Mouse (Mus musculus): ENCODE results near the gene Scfd2. TPM values are rescaled to one million over a fixed set of nuclear protein-coding genes. Genes with fewer than 3 reads are reported as not detected.

Scfd2 gene
- total RNA-seq, 1 experiment from 2014 or later = 11.6 TPM

DNA sequence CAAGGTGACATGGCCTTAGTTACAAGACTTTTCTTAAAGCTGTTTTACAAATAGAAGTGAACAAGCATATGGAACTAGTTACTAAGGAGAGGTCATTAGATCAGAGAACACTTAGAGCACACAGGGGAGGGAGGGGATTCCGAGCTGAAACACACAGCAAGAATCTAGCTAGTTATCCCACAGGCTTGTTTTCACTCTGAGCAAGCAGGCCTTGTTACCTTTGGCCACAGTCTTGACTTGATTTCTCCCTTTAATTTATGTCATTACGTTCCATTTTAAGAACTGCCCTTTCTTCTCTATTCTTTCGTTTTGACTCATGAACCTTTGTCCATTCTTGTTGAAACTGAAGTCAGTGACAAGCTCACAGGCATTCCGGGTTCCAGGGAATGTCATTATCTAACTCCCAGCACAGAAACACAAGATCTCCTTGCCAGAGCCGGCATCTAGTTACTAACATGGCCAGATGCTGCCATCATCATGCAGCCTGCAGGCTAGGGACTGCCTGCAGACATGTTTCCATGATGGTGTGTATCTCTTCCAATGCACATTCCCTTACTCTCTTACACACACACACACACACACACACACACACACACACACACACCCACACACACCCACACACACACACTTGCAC lies 263.7 kb downstream of the Scfd2 start:
- no peak for ATAC-seq (replicated peaks in 1 of 2; ENCODE audit: insufficient read depth in 1 of 2, low FRiP score in 2 of 2, low TSS enrichment in 1 of 2, low read depth in 1 of 2, poor library complexity in 2 of 2, severe bottlenecking in 2 of 2)

GRCm38 (mm10) chr5:74267196-74267595 lies 264.4 kb downstream of the Scfd2 start:
- no peak for ATAC-seq (replicated peaks in 1 of 2; ENCODE audit: insufficient read depth in 1 of 2, low FRiP score in 2 of 2, low TSS enrichment in 1 of 2, low read depth in 1 of 2, poor library complexity in 2 of 2, severe bottlenecking in 2 of 2)

DNA sequence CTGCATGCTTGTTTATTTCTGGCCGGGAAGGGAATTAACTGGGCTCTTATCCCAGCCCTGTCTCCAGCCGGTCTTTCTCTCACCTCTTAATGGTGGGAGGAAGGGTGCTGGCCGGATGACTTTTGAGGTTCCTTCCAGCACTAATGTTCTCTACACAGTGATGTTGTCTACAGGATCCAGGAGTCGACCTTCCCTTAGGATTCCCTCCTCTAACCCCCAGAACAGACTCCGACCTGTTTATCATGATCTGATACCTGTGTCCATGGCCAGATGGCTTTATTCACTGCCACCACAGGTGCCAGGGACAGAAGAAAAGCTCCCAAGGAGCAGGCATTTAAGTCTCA lies 265.1 kb downstream of the Scfd2 start:
- ATAC-seq (replicated peaks in 1 of 2; ENCODE audit: insufficient read depth in 1 of 2, low FRiP score in 2 of 2, low TSS enrichment in 1 of 2, low read depth in 1 of 2, poor library complexity in 2 of 2, severe bottlenecking in 2 of 2) = no peak

DNA sequence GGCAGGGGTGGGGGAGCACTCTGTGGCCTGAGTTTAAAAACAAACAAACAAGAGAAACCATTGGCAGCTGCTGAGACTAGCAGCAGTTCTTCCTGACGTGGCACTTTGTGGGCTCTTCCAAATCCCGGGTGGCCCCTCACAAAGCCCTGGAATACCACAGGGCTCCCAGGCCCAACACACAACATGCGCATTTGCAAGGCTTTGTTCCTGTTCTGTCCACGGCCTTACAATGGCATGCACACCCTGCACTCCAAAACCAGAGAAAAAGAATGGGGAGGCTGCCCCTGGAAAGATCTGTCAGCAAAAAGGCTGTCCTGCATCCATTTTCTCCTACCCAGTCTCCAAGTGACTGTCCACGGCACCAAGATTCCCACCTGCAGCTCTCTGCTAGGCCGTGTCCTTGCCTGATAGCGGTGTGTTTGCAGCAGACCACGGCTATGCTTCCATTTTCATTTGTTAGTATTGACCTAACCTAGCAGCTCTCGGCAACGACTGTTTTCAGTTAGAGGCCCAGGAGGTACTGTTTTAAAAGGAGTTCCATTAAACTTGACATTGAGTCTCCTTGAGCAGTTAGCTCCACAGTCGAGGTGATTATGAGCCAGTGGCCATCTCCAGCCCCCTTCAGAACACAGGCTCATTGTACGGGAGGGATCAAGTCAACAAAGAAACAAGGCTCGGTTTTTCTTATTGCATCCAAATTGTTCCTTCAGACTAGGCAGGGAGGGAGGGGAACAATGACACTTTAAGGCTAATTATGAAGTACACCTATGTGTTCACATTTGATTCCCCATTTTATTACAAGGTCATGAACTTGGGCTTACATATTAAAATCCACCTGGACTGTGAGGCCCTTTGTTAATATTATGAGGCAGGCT lies 265.7 kb downstream of the Scfd2 start:
- no peak for ATAC-seq (replicated peaks in 1 of 2; ENCODE audit: insufficient read depth in 1 of 2, low FRiP score in 2 of 2, low TSS enrichment in 1 of 2, low read depth in 1 of 2, poor library complexity in 2 of 2, severe bottlenecking in 2 of 2)

GRCm38 (mm10) chr5:74265151-74265550 lies 266.4 kb downstream of the Scfd2 start:
- no peak for ATAC-seq (replicated peaks in 1 of 2; ENCODE audit: insufficient read depth in 1 of 2, low FRiP score in 2 of 2, low TSS enrichment in 1 of 2, low read depth in 1 of 2, poor library complexity in 2 of 2, severe bottlenecking in 2 of 2)

- no peak for ATAC-seq (replicated peaks in 1 of 2; ENCODE audit: insufficient read depth in 1 of 2, low FRiP score in 2 of 2, low TSS enrichment in 1 of 2, low read depth in 1 of 2, poor library complexity in 2 of 2, severe bottlenecking in 2 of 2)
Observed at GRCm38 (mm10) chr5:74264541-74264940, 267.0 kb downstream of the Scfd2 start.

DNA sequence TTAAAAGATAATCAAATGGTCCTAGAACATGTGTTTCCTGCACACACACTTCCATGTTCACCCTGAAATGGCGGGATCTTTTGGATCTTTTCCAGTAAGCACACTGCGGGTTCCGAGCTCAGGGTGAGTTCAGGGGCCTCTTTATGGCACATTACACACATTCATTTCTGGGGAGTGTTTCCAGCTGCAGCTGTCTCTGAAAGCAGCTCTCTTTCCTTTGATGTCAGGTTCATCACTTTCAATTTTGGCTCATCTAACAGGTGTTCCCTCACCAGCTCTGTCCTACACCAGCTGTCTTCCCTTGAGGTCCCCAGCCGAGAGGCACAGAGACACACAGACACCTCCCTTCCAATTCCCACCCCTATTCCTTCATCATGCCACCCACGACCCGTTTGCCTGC lies 270.5 kb downstream of the Scfd2 start:
- ATAC-seq (replicated peaks in 1 of 2; ENCODE audit: insufficient read depth in 1 of 2, low FRiP score in 2 of 2, low TSS enrichment in 1 of 2, low read depth in 1 of 2, poor library complexity in 2 of 2, severe bottlenecking in 2 of 2) = no peak

DNA sequence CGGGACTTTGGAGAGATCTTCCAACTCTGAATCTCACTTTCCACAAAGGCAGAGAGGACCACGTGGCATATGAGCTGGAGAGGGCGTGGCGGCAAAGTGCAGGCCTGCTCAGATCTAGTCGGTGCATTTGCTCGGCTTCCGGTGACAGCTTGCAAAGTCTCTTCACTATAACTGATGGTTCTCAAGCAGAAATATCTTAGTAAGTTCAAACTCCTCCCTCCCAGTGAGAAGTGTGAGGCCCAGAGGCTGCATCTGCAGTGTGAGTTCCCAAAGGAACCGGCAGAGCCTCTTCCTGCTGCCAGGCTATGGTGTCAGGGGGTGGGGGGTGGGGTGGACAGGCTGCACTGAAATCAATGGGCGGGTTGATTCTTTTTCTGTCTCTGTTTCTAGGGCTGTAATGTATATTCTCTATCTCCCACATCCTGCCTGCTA lies 271.2 kb downstream of the Scfd2 start:
- ATAC-seq (replicated peaks in 1 of 2; ENCODE audit: insufficient read depth in 1 of 2, low FRiP score in 2 of 2, low TSS enrichment in 1 of 2, low read depth in 1 of 2, poor library complexity in 2 of 2, severe bottlenecking in 2 of 2) = peak in 1 of 2 experiments; percentile 40; a peak in 1 of 4 replicates

DNA sequence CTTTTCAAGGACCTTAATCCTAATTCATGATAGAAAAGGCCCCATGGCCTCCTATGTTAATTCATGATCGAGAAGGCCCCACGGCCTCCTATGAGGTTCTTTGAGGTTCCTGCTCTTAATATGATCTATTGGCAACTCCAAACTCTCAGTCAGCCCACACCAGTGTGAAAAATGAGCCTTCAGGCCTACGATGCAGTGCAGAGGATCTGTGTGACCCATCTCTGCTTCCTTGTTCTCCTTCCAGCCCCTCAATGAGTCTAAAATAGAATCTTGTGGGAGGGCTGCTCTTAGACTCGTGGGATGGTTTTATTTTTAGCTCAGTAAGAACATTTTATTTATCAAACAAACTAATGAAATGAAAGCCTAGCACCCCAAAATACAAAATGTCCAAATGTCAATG lies 274.9 kb downstream of the Scfd2 start:
- ATAC-seq (replicated peaks in 1 of 2; ENCODE audit: insufficient read depth in 1 of 2, low FRiP score in 2 of 2, low TSS enrichment in 1 of 2, low read depth in 1 of 2, poor library complexity in 2 of 2, severe bottlenecking in 2 of 2) = no peak

DNA sequence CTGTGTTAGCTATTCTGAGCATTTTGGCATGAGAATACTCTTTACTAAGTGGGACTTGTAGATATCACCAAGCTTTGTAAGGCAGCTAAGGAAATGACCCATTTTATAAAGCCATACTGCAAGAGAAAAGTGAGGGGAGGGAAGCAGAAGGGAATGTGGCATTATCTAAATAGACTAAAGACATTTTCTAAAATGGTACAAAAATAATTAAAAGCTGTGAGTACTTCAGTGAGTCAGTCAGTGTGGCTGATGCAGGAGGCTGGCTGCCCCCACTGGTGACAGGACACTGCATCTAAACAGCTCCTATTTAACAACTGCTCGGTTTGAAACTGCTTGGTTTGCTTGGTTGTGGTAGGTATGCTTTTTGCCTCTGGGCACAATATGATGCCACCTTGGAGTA lies 276.6 kb downstream of the Scfd2 start:
- no peak for ATAC-seq (replicated peaks in 1 of 2; ENCODE audit: insufficient read depth in 1 of 2, low FRiP score in 2 of 2, low TSS enrichment in 1 of 2, low read depth in 1 of 2, poor library complexity in 2 of 2, severe bottlenecking in 2 of 2)

DNA sequence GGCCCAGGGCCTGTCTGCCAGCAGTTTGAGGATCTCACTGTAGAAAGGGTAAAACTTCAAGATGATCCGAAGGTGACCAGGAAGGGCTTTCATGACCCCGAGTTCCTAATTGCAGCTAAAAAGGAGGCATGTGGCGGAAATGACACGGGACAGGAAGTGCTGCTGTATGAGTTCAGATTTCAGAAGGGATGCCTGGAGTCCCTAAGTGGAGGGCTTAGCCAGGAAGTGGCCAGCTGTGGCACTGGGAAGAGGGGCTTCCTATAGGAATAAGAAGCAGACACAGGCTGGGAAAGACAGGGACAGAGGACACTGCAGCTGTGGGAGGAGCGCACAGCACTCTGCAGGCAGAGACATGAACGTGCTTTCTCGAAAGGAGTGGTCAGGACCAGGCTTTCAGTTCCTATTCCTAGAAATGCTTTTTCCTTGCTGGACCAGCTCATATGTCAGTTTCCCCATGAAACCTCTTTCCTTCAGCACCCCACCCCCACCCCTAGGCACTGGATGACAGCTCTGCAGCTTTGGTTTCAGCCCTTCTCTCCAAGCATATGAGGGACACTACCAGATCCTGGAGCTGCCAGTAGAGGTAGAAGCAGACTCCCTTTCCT lies 277.7 kb downstream of the Scfd2 start:
- no peak for ATAC-seq (replicated peaks in 1 of 2; ENCODE audit: insufficient read depth in 1 of 2, low FRiP score in 2 of 2, low TSS enrichment in 1 of 2, low read depth in 1 of 2, poor library complexity in 2 of 2, severe bottlenecking in 2 of 2)

DNA sequence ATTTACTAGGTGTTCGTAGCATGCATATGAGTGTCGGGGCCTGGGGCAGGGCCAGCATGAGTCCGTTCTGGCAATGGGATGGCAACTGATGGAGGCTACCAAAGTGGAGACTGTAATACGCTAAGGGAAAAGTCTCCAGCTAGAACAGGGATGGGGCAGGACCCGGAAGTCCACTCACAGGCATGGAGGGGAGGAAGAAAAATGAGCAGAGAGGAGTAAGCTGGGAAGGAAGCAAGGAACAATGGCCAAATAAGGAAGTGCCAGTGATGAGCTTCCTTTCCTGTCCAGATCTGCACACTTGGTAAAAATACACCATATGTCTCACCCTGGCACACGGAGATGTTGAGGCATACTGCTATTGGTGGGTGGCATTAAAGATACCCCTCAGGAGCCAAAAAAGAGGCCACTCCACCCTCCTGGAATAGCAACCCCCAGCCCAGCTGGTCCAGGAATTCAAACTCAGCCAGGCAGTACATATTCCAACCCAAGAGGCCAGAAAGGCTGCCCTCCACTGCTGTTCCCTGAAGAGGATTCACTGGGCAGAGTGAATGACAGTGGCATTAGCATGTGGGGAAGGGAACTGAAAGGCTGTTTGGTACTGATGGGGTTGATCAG lies 278.8 kb downstream of the Scfd2 start:
- ATAC-seq (replicated peaks in 1 of 2; ENCODE audit: insufficient read depth in 1 of 2, low FRiP score in 2 of 2, low TSS enrichment in 1 of 2, low read depth in 1 of 2, poor library complexity in 2 of 2, severe bottlenecking in 2 of 2) = no peak

DNA sequence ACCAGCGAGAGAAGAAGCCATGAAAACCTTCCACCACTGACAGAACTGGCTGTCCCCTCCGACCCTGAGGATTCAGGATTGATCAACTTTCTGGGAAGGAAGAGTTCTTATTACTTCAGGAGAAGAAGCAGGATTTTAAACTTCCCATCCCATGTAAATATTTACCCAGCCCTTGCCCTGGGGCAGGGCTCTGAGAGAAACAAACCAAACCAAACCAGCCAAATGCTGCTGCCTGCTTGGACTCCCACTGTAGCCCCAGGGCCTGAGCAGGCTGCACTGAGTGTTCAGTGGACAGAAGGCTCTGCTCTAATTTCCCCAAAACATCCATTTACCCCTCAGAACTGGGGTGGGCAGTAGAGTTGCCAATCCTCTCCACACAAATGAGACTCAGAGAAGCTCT lies 280.6 kb downstream of the Scfd2 start:
- no peak for ATAC-seq (replicated peaks in 1 of 2; ENCODE audit: insufficient read depth in 1 of 2, low FRiP score in 2 of 2, low TSS enrichment in 1 of 2, low read depth in 1 of 2, poor library complexity in 2 of 2, severe bottlenecking in 2 of 2)

DNA sequence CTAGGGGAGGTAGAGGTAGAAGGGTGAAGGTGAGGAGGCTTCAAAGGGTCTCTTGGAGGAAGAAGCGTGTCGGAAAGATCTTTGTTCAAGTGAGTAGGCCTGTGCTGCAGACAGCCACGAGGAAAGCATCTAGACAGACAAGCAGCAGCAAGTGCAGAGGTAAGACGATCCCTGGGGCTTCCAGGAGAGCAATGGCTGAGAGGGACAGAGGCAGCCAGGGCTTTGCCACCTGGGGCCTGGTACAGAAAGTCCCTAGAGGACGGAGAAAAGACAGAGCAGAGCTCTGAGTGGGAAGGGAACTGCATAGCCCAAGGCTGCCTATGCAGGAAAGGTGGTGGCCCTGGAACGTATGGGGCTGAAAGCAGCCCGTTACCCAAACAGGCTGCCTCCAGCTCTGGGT lies 281.3 kb downstream of the Scfd2 start:
- ATAC-seq (replicated peaks in 1 of 2; ENCODE audit: insufficient read depth in 1 of 2, low FRiP score in 2 of 2, low TSS enrichment in 1 of 2, low read depth in 1 of 2, poor library complexity in 2 of 2, severe bottlenecking in 2 of 2) = no peak

GRCm38 (mm10) chr5:74249794-74250193 lies 281.8 kb downstream of the Scfd2 start:
- no peak for ATAC-seq (replicated peaks in 1 of 2; ENCODE audit: insufficient read depth in 1 of 2, low FRiP score in 2 of 2, low TSS enrichment in 1 of 2, low read depth in 1 of 2, poor library complexity in 2 of 2, severe bottlenecking in 2 of 2)

- no peak for ATAC-seq (replicated peaks in 1 of 2; ENCODE audit: insufficient read depth in 1 of 2, low FRiP score in 2 of 2, low TSS enrichment in 1 of 2, low read depth in 1 of 2, poor library complexity in 2 of 2, severe bottlenecking in 2 of 2)
Observed at GRCm38 (mm10) chr5:74246971-74247370, 284.6 kb downstream of the Scfd2 start.

DNA sequence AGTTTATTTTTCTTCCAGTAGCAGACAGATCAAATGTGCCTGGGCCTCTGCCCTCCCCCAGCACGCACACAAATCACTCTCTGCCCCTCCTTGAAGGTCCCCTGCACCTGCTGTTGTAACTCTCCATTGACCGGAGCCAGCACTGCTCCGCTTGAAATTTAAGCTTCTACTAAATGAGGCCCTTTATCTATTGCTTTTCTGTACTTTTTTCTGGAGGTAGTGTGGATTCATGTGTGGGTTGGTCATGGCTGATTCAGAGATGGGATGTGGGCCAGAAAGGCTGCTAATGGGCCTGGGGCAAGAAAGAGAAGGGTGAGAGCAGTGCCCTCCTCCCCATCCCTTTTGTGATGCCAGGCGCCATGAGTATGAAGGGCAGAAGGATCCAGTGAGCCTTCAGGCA lies 285.1 kb downstream of the Scfd2 start:
- ATAC-seq (replicated peaks in 1 of 2; ENCODE audit: insufficient read depth in 1 of 2, low FRiP score in 2 of 2, low TSS enrichment in 1 of 2, low read depth in 1 of 2, poor library complexity in 2 of 2, severe bottlenecking in 2 of 2) = no peak

DNA sequence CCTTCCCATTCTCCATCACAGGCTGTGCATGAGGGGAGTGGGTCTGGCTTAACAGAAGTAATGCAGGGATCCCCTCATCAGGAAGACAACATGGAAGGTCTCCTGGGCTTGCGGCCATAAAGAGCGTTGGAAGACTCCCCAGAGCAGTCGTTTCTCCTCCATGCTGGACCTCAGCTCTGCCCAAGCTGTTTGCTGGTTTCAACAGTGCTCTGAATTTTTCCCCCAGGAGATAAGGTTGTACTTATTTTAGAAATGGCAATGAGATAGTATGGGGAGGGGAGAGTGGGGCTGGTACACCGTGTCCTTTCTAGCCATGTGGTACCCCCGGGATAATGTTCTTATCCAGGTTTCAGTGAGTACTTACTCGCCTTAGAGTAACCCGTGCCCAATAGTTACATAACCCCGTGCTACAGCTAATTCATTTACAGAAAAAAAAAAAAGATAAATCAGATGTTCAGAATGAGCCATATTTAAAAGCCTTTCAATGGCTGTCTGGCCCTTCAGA lies 285.9 kb downstream of the Scfd2 start:
- ATAC-seq (replicated peaks in 1 of 2; ENCODE audit: insufficient read depth in 1 of 2, low FRiP score in 2 of 2, low TSS enrichment in 1 of 2, low read depth in 1 of 2, poor library complexity in 2 of 2, severe bottlenecking in 2 of 2) = no peak
